Mouse (Mus musculus): ENCODE results near the gene Cep170. TPM values are rescaled to one million over a fixed set of nuclear protein-coding genes. Genes with fewer than 3 reads are reported as not detected.
A peak's percentile ranks its signal among the peaks of the same experiment; 100 is the strongest.
"Not testable (repeated sequence)": the region's sequence is repeated elsewhere in the genome, so short reads cannot be mapped to it uniquely, and the experiment has no call there.

Gene Cep170
- polyA plus RNA-seq (2016; fragmentation: Nextera tagmentation; extraction: Ambion mirVana) = 22.7 and 31.0 TPM in 2 replicates

DNA sequence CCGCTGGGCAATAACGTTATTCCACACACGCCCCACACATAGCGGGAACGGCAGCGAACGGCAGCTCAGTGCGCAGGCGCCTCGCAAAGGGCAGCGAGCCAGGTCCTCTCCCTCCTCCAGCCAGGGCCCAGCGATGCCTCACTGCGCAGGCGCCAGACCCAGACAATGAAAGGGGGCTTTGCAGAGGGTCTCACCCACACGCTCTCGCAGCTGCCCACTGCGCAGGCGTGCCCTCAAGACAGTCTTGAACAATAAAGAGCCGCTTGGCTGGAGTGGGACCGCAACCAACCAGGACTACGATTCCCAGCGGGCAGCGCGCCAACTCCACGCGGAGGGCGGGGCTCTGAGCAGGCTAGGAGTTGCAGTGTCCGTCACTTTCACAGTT lies at the start of gene Cep170:
Cep170 (minus strand) TSS at position 32 of the 385 bp plus-strand sequence.
- DNase-seq (ENCODE audit: low spot score) = peak; percentile 98
- Histone ChIP-seq H3K27ac (peak within 1 kb of the TSS; percentile 98), H3K4me1 (peaks cover 14% of the 10 kb centered on the region), H3K36me3 (no peaks in the 10 kb centered on the region), H3K9me3 (replicated peaks) (no peaks in the 10 kb centered on the region), H3K4me3 (peak within 1 kb of the TSS; percentile 90), H3K27me3 (ENCODE audit: low read depth, poor library complexity, severe bottlenecking) (no peaks in the 10 kb centered on the region)
- WGBS = 0% methylated on average over 28 of the region's 28 CpGs

DNA sequence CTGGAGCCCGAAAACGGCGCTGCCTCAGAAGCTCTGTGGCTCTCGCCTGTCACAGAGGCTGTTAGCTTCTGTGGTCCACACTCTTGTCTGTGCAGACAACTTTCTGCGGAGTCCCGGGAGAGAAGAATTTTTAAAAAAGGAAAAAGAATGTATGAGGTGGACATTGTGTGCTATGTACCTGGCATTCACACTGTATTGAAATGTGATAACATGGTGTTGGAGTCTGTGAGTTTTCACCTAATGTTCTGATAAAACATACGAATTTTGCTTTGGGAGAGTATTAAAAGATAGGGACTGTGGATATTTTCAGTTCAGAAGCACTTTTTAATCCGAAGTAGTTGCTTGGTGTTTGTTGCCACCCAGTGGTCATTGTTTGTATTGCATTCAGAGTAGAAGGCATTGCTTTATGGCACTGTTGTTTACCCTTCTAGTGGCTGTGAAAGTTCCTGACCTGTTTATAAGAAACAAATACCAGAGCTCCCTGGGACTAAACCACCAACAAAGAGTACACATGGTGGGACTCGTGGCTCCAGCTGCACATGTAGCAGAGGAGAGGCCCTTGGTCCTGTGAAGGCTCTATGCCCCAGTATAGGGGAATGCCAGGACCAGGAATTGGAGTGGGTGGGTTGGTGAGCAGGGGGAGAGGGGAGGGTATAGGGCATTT lies 48.2 kb upstream of the Cep170 start:
- Histone ChIP-seq H3K9me3 (replicated peaks) (no peaks in the 10 kb centered on the region), H3K27me3 (ENCODE audit: low read depth, poor library complexity, severe bottlenecking) (no peaks in the 10 kb centered on the region), H3K36me3 (no peaks in the 10 kb centered on the region), H3K27ac (no peak overlapping the region), H3K4me1 (no peaks in the 10 kb centered on the region; the same call in 1 of the 2 replicates), H3K4me3 (no peak overlapping the region)
- WGBS = 63% methylated on average over 9 of the region's 9 CpGs
- no peak for DNase-seq (ENCODE audit: low spot score)

DNA sequence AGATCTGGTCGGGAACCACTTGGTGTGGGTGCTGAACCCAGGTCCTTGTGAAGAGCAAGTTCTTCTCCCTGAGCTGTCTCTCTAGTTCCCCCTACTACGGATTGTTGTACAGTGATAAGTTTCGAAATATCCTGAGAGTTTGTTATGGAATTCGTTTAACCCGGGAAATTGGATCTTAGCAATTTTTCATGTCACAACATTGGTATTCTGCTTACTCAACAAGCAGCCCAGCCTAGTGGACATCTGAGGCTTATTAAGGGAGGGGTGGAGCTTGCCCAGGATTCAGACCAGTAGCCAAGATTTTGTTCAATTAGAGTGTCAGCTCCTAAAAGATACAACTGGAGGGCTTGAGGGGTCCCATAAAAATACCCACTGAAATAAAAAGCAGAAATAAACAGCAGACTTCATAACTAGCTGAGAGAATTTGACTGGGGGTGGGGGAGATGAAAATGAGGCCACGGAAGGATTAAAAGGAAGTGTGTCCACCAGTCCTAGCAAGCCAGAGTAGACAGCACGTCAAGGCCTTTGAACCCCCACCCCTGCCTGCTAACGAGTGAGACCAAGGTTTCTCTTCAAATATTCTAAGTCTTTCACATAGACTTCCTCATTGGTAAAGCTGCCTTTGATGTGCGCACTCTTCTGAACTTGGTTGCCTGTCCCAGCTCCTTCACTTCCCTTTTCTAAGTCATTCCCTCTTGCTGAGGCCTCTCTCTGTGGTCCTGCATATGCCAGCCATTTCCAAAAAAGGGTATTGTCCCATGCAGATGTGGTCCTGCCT lies 39.1 kb upstream of the Cep170 start:
- DNase-seq (ENCODE audit: low spot score) = no peak
- 0 out of 2 replicates have a peak, but pooled peaks cover 2% of the 10 kb centered on the region for H3K9me3 ChIP-seq (replicated peaks)
- 80% methylated on average over 9 of the region's 9 CpGs for WGBS
- H3K36me3 ChIP-seq = peaks cover 16% of the 10 kb centered on the region; the same call in 1 of the 2 replicates
- no peak overlapping the region for H3K27ac ChIP-seq
- no peaks in the 10 kb centered on the region for H3K27me3 ChIP-seq (ENCODE audit: low read depth, poor library complexity, severe bottlenecking)
- no peak overlapping the region for H3K4me3 ChIP-seq
- peaks cover 4% of the 10 kb centered on the region; the same call in 1 of the 2 replicates for H3K4me1 ChIP-seq

DNA sequence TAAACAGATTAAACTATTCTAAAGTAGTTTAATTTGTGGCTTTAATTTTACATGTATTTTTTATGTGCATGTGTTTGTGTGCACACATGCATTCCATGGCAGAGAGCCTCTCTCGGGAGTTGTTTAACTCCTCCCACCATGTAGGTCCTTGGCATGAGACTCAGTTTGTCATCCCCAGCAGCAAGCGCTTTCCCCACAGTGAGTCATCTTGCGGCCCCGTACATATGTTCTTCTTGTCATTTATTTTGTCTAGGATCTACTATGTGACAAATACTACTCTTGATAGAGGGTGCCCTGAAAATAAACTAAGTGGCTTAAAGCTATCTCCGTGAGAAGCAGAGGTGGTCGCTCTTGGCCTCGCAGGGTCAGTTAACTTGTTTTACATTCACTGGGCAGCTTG lies 37.5 kb upstream of the Cep170 start:
- no peak overlapping the region for H3K4me3 ChIP-seq
- peaks cover 16% of the 10 kb centered on the region; the same call in 1 of the 2 replicates for H3K36me3 ChIP-seq
- DNase-seq (ENCODE audit: low spot score) = no peak
- WGBS = 93% methylated on average over 7 of the region's 7 CpGs
- H3K4me1 ChIP-seq = peaks cover 4% of the 10 kb centered on the region; the same call in 1 of the 2 replicates
- no peaks in the 10 kb centered on the region for H3K27me3 ChIP-seq (ENCODE audit: low read depth, poor library complexity, severe bottlenecking)
- no peak overlapping the region for H3K27ac ChIP-seq
- H3K9me3 ChIP-seq (replicated peaks) = 0 out of 2 replicates have a peak, but pooled peaks cover 2% of the 10 kb centered on the region

DNA sequence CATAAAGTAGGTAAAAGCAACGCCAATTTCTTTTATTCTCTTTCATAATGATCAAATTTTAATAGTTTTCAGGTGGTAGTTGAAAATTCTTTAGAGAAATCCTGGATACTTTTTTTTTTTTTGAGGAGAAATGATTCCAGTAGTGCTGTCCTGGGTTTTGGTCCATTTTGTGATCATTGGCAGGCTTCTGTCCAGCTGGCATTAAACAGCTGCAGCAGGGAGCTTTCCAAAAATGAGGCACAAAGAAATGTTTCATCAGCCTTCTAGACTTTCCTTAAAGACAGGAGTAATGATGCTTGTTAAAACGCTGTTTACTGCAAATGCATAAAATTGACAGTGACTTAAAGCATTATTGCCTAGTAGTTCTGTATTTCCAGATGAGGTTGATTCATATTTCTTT lies 35.5 kb upstream of the Cep170 start:
- Histone ChIP-seq H3K27ac (no peak overlapping the region), H3K27me3 (ENCODE audit: low read depth, poor library complexity, severe bottlenecking) (no peaks in the 10 kb centered on the region), H3K9me3 (replicated peaks) (0 out of 2 replicates have a peak, but pooled peaks cover 2% of the 10 kb centered on the region), H3K4me3 (no peak overlapping the region), H3K36me3 (peaks cover 11% of the 10 kb centered on the region; the same call in 1 of the 2 replicates), H3K4me1 (peaks cover 4% of the 10 kb centered on the region; the same call in 1 of the 2 replicates)
- 85% methylated on average over 2 of the region's 2 CpGs for WGBS
- no peak for DNase-seq (ENCODE audit: low spot score)

DNA sequence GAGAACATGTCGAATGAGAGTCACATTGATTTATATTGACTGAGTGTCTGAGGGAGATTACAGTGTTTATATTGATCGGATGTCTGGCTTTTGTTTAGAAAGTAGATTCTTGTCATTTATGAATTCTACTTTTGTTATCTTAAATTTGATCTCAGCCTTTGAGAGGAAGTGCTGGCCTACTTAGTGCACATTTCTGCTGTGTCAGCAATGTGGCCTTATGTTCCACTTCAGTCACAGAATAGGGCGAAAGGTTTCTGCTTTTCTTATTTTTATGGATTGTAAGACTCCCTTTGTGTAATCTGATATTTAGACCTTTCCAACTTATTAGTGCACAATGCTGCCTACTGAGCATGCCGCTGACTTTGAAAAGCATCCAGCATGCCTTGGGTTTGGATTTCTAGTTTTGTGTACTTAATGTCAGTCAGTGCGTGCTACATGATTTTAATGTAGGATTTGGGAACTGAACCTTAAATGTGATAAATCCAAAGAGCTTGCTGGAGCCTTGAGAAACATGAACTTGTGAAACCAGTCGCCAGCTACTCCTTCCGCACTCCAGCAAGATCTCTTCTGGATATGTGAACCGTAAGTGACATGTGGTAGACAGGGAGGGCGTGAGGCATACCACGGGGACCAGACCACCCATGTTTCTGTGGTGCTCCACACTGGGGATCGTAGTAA lies 34.9 kb upstream of the Cep170 start:
- DNase-seq (ENCODE audit: low spot score) = no peak
- Histone ChIP-seq H3K36me3 (peaks cover 11% of the 10 kb centered on the region; the same call in 1 of the 2 replicates), H3K4me1 (peaks cover 4% of the 10 kb centered on the region; the same call in 1 of the 2 replicates), H3K4me3 (no peak overlapping the region), H3K27me3 (ENCODE audit: low read depth, poor library complexity, severe bottlenecking) (no peaks in the 10 kb centered on the region), H3K9me3 (replicated peaks) (0 out of 2 replicates have a peak, but pooled peaks cover 2% of the 10 kb centered on the region), H3K27ac (no peak overlapping the region)
- WGBS = 87% methylated on average over 11 of the region's 11 CpGs

DNA sequence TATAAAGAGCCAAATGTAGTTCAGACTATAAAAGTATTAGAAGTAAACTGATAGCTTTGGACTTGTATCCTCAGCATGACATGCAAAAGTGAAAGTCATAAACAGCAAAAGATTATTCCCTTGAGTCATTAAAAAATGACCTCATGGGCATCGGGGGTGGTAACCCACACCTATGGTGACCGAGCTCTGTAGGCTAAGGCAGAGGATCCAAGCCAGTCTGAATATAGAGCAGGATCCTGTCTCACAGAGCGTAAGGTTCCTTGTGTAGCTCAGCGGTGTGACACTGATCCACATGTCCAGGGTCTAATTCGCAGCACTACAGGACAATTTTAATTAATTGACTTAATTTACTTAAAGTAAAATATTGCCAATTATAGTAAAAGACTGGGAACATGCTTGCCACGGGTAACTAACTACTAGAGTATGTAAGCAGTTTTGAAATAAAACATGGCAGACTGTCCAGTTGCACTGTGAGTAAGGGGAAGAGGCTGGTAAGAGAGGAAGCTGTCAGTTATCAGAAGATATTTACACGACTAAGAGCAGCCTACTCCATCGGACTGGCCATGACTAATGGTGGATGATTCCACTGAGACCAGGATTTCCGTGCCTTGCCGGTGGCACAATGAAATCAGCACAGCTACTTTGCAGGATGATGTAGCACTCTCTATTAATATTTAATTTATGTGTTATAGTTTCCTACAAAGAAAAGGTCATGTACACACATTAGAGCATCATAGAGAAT lies 33.4 kb upstream of the Cep170 start:
- no peak overlapping the region for H3K27ac ChIP-seq
- WGBS = 89% methylated on average over 10 of the region's 10 CpGs
- peaks cover 4% of the 10 kb centered on the region; the same call in 1 of the 2 replicates for H3K4me1 ChIP-seq
- no peak for DNase-seq (ENCODE audit: low spot score)
- peaks cover 5% of the 10 kb centered on the region; the same call in 1 of the 2 replicates for H3K36me3 ChIP-seq
- no peak overlapping the region for H3K4me3 ChIP-seq
- no peaks in the 10 kb centered on the region for H3K27me3 ChIP-seq (ENCODE audit: low read depth, poor library complexity, severe bottlenecking)
- H3K9me3 ChIP-seq (replicated peaks) = 0 out of 2 replicates have a peak, but pooled peaks cover under 1% of the 10 kb centered on the region

DNA sequence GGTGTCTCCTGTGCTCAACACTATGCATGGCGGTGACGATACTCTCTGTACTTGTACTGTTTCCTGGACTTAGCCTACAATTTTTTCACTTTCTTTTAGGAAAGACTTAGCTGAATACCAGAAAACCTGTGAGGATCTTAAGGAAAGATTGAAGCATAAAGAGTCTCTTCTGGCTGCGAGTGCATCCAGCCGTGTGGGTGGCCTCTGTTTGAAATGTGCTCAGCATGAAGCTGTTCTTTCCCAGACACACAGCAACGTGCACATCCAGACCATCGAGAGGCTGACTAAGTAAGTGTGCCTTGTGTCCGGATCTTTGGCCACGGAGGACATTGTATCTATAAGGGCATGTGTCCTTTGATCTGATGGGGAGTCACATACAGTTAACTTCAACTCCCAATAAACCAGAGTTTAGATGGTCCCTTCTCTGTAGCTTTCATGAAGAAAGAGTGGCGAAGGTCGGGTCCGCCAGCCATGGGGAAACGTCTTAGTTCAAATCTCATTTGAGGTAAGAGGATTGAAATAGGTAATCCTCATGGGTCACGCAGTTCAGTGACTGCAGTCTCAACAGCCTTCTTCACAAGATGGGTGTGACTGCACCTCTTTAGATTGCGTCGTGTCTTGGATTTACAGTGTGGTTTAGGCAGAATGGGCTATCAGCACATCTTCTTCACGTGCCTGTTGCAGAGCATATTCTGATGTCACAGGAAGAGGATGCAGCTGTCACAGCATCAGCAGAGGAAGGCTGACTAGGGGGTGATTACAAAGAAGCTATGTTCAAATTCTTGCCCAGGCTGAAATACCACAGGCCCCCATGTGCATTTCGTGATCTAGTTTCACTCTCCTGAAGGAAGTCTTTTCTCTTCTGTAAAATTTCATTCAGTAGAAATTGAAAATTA lies 31.5 kb upstream of the Cep170 start:
- WGBS = 88% methylated on average over 17 of the region's 17 CpGs
- DNase-seq (ENCODE audit: low spot score) = no peak
- Histone ChIP-seq H3K9me3 (replicated peaks) (no peaks in the 10 kb centered on the region), H3K4me3 (no peak overlapping the region), H3K27me3 (ENCODE audit: low read depth, poor library complexity, severe bottlenecking) (no peaks in the 10 kb centered on the region), H3K36me3 (no peaks in the 10 kb centered on the region), H3K4me1 (peaks cover 4% of the 10 kb centered on the region; the same call in 1 of the 2 replicates), H3K27ac (no peak overlapping the region)

DNA sequence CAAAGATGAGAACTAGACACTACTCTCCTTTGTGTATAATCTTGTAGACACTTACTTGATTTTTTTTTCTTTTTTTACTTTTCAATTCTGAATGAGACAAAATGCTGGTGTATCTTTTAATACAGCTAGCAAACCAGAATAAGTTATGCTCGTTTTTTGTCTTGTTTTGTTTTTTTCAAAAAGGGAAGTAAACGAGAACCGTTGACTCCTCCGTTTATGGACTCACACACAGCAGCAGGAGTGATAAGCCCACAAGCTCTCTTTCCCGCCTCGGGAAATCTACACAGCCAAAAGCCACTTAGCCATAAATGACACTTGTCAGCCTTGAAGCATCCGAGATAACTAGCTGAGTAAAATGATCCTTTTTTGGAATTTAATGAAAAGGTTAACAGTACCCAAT lies 22.7 kb upstream of the Cep170 start:
- DNase-seq (ENCODE audit: low spot score); H3K9me3 ChIP-seq (replicated peaks); H3K36me3 ChIP-seq; H3K27ac ChIP-seq; H3K4me3 ChIP-seq; H3K4me1 ChIP-seq: not testable (repeated sequence)
- WGBS = 66% methylated on average over 7 of the region's 7 CpGs
- H3K27me3 ChIP-seq (ENCODE audit: low read depth, poor library complexity, severe bottlenecking) = peaks cover 17% of the 10 kb centered on the region

DNA sequence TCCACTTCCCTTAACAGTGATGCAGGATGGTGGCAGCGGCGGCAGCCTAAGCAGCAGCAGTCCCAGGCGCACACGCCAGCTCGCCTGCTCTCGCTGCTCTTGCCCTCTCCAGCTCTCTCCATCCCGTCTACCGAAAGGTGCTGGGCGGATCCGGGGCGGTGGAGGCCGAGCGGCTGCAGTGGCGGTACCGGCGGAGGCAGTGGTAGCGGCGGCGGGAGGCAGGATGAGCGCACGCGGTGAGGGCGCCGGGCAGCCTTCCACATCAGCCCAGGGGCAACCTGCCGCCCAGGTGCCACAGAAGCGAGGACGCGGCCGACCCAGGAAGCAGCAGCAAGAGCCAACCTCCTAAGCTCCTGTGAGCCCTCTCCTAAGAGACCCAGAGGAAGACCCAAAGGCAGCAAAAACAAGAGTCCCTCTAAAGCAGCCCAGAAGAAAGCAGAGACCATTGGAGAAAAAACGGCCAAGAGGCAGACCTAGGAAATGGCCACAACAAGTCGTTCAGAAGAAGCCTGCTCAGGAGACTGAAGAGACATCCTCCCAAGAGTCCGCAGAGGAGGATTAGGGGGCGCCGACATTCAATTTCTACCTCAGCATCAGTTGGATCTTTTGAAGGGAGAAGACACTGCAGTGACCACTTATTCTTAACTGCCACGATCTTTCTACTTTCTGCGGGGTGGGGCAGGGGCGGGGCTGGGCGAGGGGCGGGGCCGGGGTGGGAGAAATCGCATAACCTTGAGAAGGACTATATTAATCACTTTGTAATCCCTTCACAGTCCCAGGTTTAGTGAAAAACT lies 21.8 kb upstream of the Cep170 start:
- Histone ChIP-seq H3K9me3 (replicated peaks) (no peaks in the 10 kb centered on the region), H3K27ac (peak overlapping the region; percentile 38), H3K27me3 (ENCODE audit: low read depth, poor library complexity, severe bottlenecking) (peaks cover 17% of the 10 kb centered on the region), H3K4me1 (peaks cover 9% of the 10 kb centered on the region), H3K4me3 (peak overlapping the region; percentile 54), H3K36me3 (no peaks in the 10 kb centered on the region)
- peak; percentile 56 for DNase-seq (ENCODE audit: low spot score)
- WGBS = 1% methylated on average over 41 of the region's 41 CpGs

DNA sequence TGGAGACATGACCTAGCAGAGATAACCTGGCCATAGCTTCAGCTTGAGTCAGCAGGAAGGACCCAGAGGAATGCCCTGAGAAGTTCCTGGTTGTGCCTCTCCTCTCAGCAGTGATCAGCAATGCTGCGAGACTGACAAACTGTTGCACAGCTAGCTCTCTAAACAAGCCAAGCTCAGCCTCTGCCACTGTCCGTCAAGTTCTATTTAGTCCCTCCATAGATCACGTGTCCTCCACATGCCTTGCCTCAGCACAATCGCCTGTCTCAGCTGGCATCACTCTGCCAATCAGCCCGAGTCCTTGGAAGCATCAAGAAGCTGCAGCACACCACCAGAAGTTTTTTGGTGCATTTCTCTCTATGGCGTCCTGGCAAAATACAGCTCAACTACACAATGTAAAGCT lies 21.0 kb upstream of the Cep170 start:
- Histone ChIP-seq H3K27me3 (ENCODE audit: low read depth, poor library complexity, severe bottlenecking) (peaks cover 17% of the 10 kb centered on the region), H3K4me1 (peaks cover 9% of the 10 kb centered on the region), H3K27ac (no peak overlapping the region), H3K36me3 (no peaks in the 10 kb centered on the region), H3K4me3 (no peak overlapping the region), H3K9me3 (replicated peaks) (no peaks in the 10 kb centered on the region)
- no peak for DNase-seq (ENCODE audit: low spot score)
- 64% methylated on average over 6 of the region's 6 CpGs for WGBS
